Mouse (Mus musculus) MEL (cell line): ENCODE measurements around the gene 4930503B20Rik.

ENCODE experiments used
- CTCF ChIP-seq, 3 experiments: IDR thresholded peaks in 2 of 3; conservative IDR thresholded peaks in 1 of 3; 2 replicates each; pipeline ENCODE4 v1.5.1; 2011 to 2012; ENCODE audit warnings: low read length in 3 of 3, low read depth in 2 of 3, mild to moderate bottlenecking in 2 of 3, improper control_type of control experiment in 1 of 3, inconsistent platforms in 1 of 3, mixed read lengths in 1 of 3, moderate library complexity in 1 of 3; ENCODE audit not compliant: control insufficient read depth in 1 of 3, insufficient read depth in 1 of 3, poor library complexity in 1 of 3, severe bottlenecking in 1 of 3
- EP300 ChIP-seq, 2 experiments: IDR thresholded peaks; 2 replicates each; pipeline ENCODE4 v1.6.1; 2011; ENCODE audit warnings: improper control_type of control experiment in 2 of 2, low read length in 2 of 2, low read depth in 1 of 2, mild to moderate bottlenecking in 1 of 2
- MAX ChIP-seq: IDR thresholded peaks from 2 replicates; pipeline ENCODE4 v1.6.1; 2011; ENCODE audit warnings: low read length, improper control_type of control experiment
- POLR2A ChIP-seq, 2 experiments: IDR thresholded peaks; 2 replicates each; pipeline ENCODE4 v1.6.1; 2011 to 2012; ENCODE audit warnings: low read length in 2 of 2, mild to moderate bottlenecking in 2 of 2, control low read depth in 1 of 2, improper control_type of control experiment in 1 of 2, low read depth in 1 of 2, moderate library complexity in 1 of 2; ENCODE audit not compliant: control insufficient read depth in 1 of 2, insufficient read depth in 1 of 2, poor library complexity in 1 of 2
- RCOR1 ChIP-seq: IDR thresholded peaks from 2 replicates; pipeline ENCODE4 v1.6.1; 2012; ENCODE audit warnings: low read depth, mild to moderate bottlenecking, inconsistent platforms, low read length, improper control_type of control experiment
- ZC3H11A ChIP-seq: IDR thresholded peaks from 2 replicates; pipeline ENCODE4 v1.6.1; 2012; ENCODE audit warnings: low read depth, mild to moderate bottlenecking, inconsistent platforms, low read length, improper control_type of control experiment

DNA sequence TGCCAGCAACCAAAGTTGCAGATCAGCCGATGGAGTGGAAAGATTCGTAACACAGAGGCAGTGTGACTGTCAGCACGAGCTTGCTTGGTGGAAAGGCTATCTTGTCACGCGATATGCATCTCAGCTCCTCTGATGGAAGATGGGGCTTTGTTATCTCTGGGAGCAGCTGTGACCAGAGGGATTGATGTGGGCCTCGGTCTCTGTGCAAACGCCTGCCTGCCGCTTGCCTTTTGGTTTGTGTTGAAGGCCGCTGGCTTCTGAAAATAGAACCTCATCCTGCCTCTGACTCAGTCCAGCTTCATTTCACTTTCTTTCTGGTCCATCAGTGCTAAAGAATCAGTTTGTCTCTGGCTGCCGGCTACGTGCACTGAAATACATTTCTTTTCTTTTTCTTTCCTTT, 47.9 kb upstream of the 4930503B20Rik start:
- no peak; a peak in 1 of 4 replicates for TF ChIP-seq EP300 (IDR thresholded peaks at IDR 0.05; ENCODE audit: low read depth in 1 of 2, low read length in 2 of 2)
- TF ChIP-seq ZC3H11A: no peak
- no peak for TF ChIP-seq POLR2A (IDR thresholded peaks at IDR 0.05; ENCODE audit: control insufficient read depth in 1 of 2, insufficient read depth in 1 of 2, low read depth in 1 of 2, low read length in 2 of 2, poor library complexity in 1 of 2)
- TF ChIP-seq CTCF (IDR thresholded peaks at IDR 0.05 in 2 of 3, conservative IDR thresholded peaks at IDR 0.05 in 1 of 3; ENCODE audit: control insufficient read depth in 1 of 3, insufficient read depth in 1 of 3, low read depth in 2 of 3, low read length in 3 of 3, poor library complexity in 1 of 3, severe bottlenecking in 1 of 3): no peak
- TF ChIP-seq MAX: no peak
- TF ChIP-seq RCOR1: no peak; the same call in 1 of the 2 replicates
